Mouse (Mus musculus): ENCODE results near the gene Pno1. TPM values are rescaled to one million over a fixed set of nuclear protein-coding genes. Genes with fewer than 3 reads are reported as not detected.

Gene Pno1
- polyA plus RNA-seq, 1 experiment from 2014 or later, result 73.9 TPM

- H3K27ac ChIP-seq (ENCODE audit: low read depth, low read length), result no peak overlapping the region
- peaks cover 18% of the 10 kb centered on the region for H3K36me3 ChIP-seq (ENCODE audit: control insufficient read depth, insufficient read depth, low read length)
- WGBS (ENCODE audit: insufficient replicate concordance), result 75% methylated on average over 9 of the region's 9 CpGs
- no peaks in the 10 kb centered on the region for H3K27me3 ChIP-seq (ENCODE audit: control insufficient read depth, insufficient read depth, low read length)
- no peak for ATAC-seq (replicated peaks; ENCODE audit: insufficient number of reproducible peaks, low FRiP score, low TSS enrichment)
- no peak overlapping the region for H3K4me3 ChIP-seq (ENCODE audit: low read depth, low read length)
- no peaks in the 10 kb centered on the region for H3K4me1 ChIP-seq (ENCODE audit: control insufficient read depth, insufficient read depth, low read length)
- H3K9ac ChIP-seq (ENCODE audit: low read depth, low read length), result no peak overlapping the region
- no peak overlapping the region for H3K4me2 ChIP-seq
- no peaks in the 10 kb centered on the region for H3K9me3 ChIP-seq (replicated peaks; ENCODE audit: control insufficient read depth, low read length)
These were observed 19.1 kb downstream of the Pno1 start for GRCm38 (mm10) chr11:17192151-17192844.

- H3K36me3 ChIP-seq (ENCODE audit: control insufficient read depth, insufficient read depth, low read length), result no peaks in the 10 kb centered on the region
- no peak for ATAC-seq (replicated peaks; ENCODE audit: insufficient number of reproducible peaks, low FRiP score, low TSS enrichment)
- no peak overlapping the region for H3K4me3 ChIP-seq (ENCODE audit: low read depth, low read length)
- no peak overlapping the region for H3K9ac ChIP-seq (ENCODE audit: low read depth, low read length)
- no peaks in the 10 kb centered on the region for H3K27me3 ChIP-seq (ENCODE audit: control insufficient read depth, insufficient read depth, low read length)
- H3K4me1 ChIP-seq (ENCODE audit: control insufficient read depth, insufficient read depth, low read length), result no peaks in the 10 kb centered on the region
- H3K9me3 ChIP-seq (replicated peaks; ENCODE audit: control insufficient read depth, low read length), result no peaks in the 10 kb centered on the region
- 72% methylated on average over 3 of the region's 3 CpGs for WGBS (ENCODE audit: insufficient replicate concordance)
- H3K4me2 ChIP-seq, result no peak overlapping the region
- no peak overlapping the region for H3K27ac ChIP-seq (ENCODE audit: low read depth, low read length)
These were observed 22.6 kb downstream of the Pno1 start for GRCm38 (mm10) chr11:17188786-17189185.

GRCm38 (mm10) chr11:17187649-17188048 is 23.7 kb downstream of the Pno1 start:
- H3K4me2 ChIP-seq, result no peak overlapping the region
- no peak overlapping the region for H3K9ac ChIP-seq (ENCODE audit: low read depth, low read length)
- ATAC-seq (replicated peaks; ENCODE audit: insufficient number of reproducible peaks, low FRiP score, low TSS enrichment), result no peak
- no peaks in the 10 kb centered on the region for H3K27me3 ChIP-seq (ENCODE audit: control insufficient read depth, insufficient read depth, low read length)
- no peaks in the 10 kb centered on the region for H3K4me1 ChIP-seq (ENCODE audit: control insufficient read depth, insufficient read depth, low read length)
- no peak overlapping the region for H3K4me3 ChIP-seq (ENCODE audit: low read depth, low read length)
- H3K9me3 ChIP-seq (replicated peaks; ENCODE audit: control insufficient read depth, low read length), result no peaks in the 10 kb centered on the region
- H3K27ac ChIP-seq (ENCODE audit: low read depth, low read length), result no peak overlapping the region
- 81% methylated on average over 3 of the region's 3 CpGs for WGBS (ENCODE audit: insufficient replicate concordance)
- H3K36me3 ChIP-seq (ENCODE audit: control insufficient read depth, insufficient read depth, low read length), result no peaks in the 10 kb centered on the region

- WGBS (ENCODE audit: insufficient replicate concordance), result 85% methylated on average over 2 of the region's 2 CpGs
- H3K36me3 ChIP-seq (ENCODE audit: control insufficient read depth, insufficient read depth, low read length), result no peaks in the 10 kb centered on the region
- H3K4me1 ChIP-seq (ENCODE audit: control insufficient read depth, insufficient read depth, low read length), result no peaks in the 10 kb centered on the region
- H3K9ac ChIP-seq (ENCODE audit: low read depth, low read length), result no peak overlapping the region
- ATAC-seq (replicated peaks; ENCODE audit: insufficient number of reproducible peaks, low FRiP score, low TSS enrichment), result no peak
- H3K27me3 ChIP-seq (ENCODE audit: control insufficient read depth, insufficient read depth, low read length), result no peaks in the 10 kb centered on the region
- H3K9me3 ChIP-seq (replicated peaks; ENCODE audit: control insufficient read depth, low read length), result no peaks in the 10 kb centered on the region
- no peak overlapping the region for H3K4me2 ChIP-seq
- no peak overlapping the region for H3K4me3 ChIP-seq (ENCODE audit: low read depth, low read length)
- no peak overlapping the region for H3K27ac ChIP-seq (ENCODE audit: low read depth, low read length)
These were observed 28.2 kb downstream of the Pno1 start for GRCm38 (mm10) chr11:17183165-17183564.

- no peak within 1 kb of the TSS for H3K4me3 ChIP-seq (ENCODE audit: low read depth, low read length)
- H3K9me3 ChIP-seq (replicated peaks; ENCODE audit: control insufficient read depth, low read length), result no peaks in the 10 kb centered on the region
- H3K27me3 ChIP-seq (ENCODE audit: control insufficient read depth, insufficient read depth, low read length), result no peaks in the 10 kb centered on the region
- H3K27ac ChIP-seq (ENCODE audit: low read depth, low read length), result no peak within 1 kb of the TSS
- no peak for ATAC-seq (replicated peaks; ENCODE audit: insufficient number of reproducible peaks, low FRiP score, low TSS enrichment)
- 90% methylated on average over 3 of the region's 3 CpGs for WGBS (ENCODE audit: insufficient replicate concordance)
- no peak within 1 kb of the TSS for H3K9ac ChIP-seq (ENCODE audit: low read depth, low read length)
- no peaks in the 10 kb centered on the region for H3K4me1 ChIP-seq (ENCODE audit: control insufficient read depth, insufficient read depth, low read length)
- no peak within 1 kb of the TSS for H3K4me2 ChIP-seq
- H3K36me3 ChIP-seq (ENCODE audit: control insufficient read depth, insufficient read depth, low read length), result no peaks in the 10 kb centered on the region
These were observed 29.6 kb downstream of the Pno1 start, which contains the start of gene Wdr92 for GRCm38 (mm10) chr11:17181807-17182206. TSS of gene Wdr92 (plus strand) at chr11:17182107.

GRCm38 (mm10) chr11:17180753-17181152 is 30.6 kb downstream of the Pno1 start:
- H3K4me2 ChIP-seq, result no peak overlapping the region
- WGBS (ENCODE audit: insufficient replicate concordance), result 82% methylated on average over 3 of the region's 3 CpGs
- H3K9ac ChIP-seq (ENCODE audit: low read depth, low read length), result no peak overlapping the region
- H3K4me3 ChIP-seq (ENCODE audit: low read depth, low read length), result no peak overlapping the region
- H3K27me3 ChIP-seq (ENCODE audit: control insufficient read depth, insufficient read depth, low read length), result no peaks in the 10 kb centered on the region
- H3K36me3 ChIP-seq (ENCODE audit: control insufficient read depth, insufficient read depth, low read length), result no peaks in the 10 kb centered on the region
- H3K27ac ChIP-seq (ENCODE audit: low read depth, low read length), result no peak overlapping the region
- no peaks in the 10 kb centered on the region for H3K9me3 ChIP-seq (replicated peaks; ENCODE audit: control insufficient read depth, low read length)
- no peaks in the 10 kb centered on the region for H3K4me1 ChIP-seq (ENCODE audit: control insufficient read depth, insufficient read depth, low read length)
- no peak for ATAC-seq (replicated peaks; ENCODE audit: insufficient number of reproducible peaks, low FRiP score, low TSS enrichment)

GRCm38 (mm10) chr11:17176638-17177037 is 34.7 kb downstream of the Pno1 start:
- H3K4me1 ChIP-seq (ENCODE audit: control insufficient read depth, insufficient read depth, low read length), result no peaks in the 10 kb centered on the region
- H3K36me3 ChIP-seq (ENCODE audit: control insufficient read depth, insufficient read depth, low read length), result no peaks in the 10 kb centered on the region
- no peak overlapping the region for H3K4me2 ChIP-seq
- ATAC-seq (replicated peaks; ENCODE audit: insufficient number of reproducible peaks, low FRiP score, low TSS enrichment), result no peak
- 100% methylated on average over 1 of the region's 1 CpGs for WGBS (ENCODE audit: insufficient replicate concordance)
- H3K4me3 ChIP-seq (ENCODE audit: low read depth, low read length), result no peak overlapping the region
- no peak overlapping the region for H3K9ac ChIP-seq (ENCODE audit: low read depth, low read length)
- no peaks in the 10 kb centered on the region for H3K9me3 ChIP-seq (replicated peaks; ENCODE audit: control insufficient read depth, low read length)
- no peaks in the 10 kb centered on the region for H3K27me3 ChIP-seq (ENCODE audit: control insufficient read depth, insufficient read depth, low read length)
- H3K27ac ChIP-seq (ENCODE audit: low read depth, low read length), result no peak overlapping the region

DNA sequence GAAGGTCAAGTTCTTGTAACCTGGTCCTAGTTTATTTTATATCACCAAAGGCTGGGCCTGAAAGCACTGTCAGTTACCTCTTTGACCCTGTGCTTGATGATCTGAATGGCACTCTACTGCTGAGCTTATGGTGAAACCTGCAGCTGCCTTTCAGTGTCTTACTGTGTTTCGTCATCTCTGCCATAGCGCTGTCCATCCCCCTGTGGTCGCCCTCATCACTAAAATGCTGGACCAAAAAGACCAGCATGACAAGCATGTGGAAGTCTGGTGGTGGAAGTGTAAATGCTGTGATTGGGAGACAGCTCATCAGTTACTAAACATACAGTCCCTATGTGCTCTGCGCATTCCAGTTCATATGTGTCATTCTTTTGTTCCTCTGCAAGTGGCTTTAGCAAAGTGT is 39.1 kb downstream of the Pno1 start:
- Histone ChIP-seq H3K27ac (ENCODE audit: low read depth, low read length) (no peak overlapping the region), H3K27me3 (ENCODE audit: control insufficient read depth, insufficient read depth, low read length) (no peaks in the 10 kb centered on the region), H3K9ac (ENCODE audit: low read depth, low read length) (no peak overlapping the region), H3K9me3 (replicated peaks; ENCODE audit: control insufficient read depth, low read length) (no peaks in the 10 kb centered on the region), H3K36me3 (ENCODE audit: control insufficient read depth, insufficient read depth, low read length) (no peaks in the 10 kb centered on the region), H3K4me3 (ENCODE audit: low read depth, low read length) (no peak overlapping the region), H3K4me2 (no peak overlapping the region), H3K4me1 (ENCODE audit: control insufficient read depth, insufficient read depth, low read length) (peaks cover 7% of the 10 kb centered on the region; the same call in 1 of the 2 replicates)
- WGBS (ENCODE audit: insufficient replicate concordance), result 91% methylated on average over 4 of the region's 4 CpGs
- no peak for ATAC-seq (replicated peaks; ENCODE audit: insufficient number of reproducible peaks, low FRiP score, low TSS enrichment)

Measured in heart, embryonic 11.5 days (tissue).